Mouse (Mus musculus): ENCODE results near the gene Snrpd3. TPM values are rescaled to one million over a fixed set of nuclear protein-coding genes. Genes with fewer than 3 reads are reported as not detected.

Snrpd3 gene
- polyA plus RNA-seq, 1 experiment from 2014 or later, result 115 TPM

DNA sequence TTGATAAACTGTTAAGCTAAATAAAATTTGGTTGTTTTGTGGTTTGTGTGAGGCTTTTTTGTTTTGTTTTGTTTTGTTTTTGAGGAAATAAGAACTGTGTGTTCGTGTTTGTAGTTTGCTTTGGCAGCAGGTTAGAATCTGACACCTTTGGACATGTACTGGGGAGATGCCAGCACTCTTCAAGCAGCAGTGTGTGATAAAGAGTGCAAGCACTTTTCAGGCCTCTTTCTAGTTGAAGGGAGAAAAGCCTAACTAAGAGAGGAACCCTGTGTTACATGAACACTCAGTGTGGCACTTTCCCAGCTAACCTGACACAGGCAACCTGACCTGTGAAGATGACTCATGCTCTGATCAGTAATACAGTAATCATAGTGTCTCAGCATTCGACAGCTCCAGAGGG, 18.1 kb downstream of the Snrpd3 start:
- ATAC-seq (ENCODE audit: insufficient read depth, low FRiP score), result no peak
- WGBS, result 86% methylated on average over 2 of the region's 2 CpGs

DNA sequence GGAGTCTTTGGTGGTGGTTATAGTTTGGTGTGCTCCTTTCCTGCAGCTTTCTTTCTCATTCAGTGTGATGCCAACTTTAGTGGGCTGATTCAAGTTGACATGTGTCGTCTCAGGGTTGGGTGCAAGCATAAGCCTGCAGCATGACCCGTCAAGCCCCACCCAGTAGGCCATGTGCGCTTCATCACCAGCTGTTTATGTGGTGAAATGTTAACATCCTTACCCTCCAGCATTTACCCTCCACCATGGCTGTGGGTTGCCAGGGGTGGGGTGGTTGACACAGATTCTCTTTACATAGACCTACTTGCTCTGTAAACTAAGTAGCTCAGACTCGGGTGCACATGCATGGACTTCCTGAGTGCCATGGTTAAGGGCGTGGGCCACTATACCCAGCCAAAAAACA, 18.8 kb downstream of the Snrpd3 start:
- Histone ChIP-seq H3K4me3 (replicated peaks; ENCODE audit: low read length) (no peak overlapping the region), H3K9ac (ENCODE audit: low read length) (no peak overlapping the region), H3K27ac (ENCODE audit: low read length) (no peak overlapping the region), H3K4me2 (ENCODE audit: low read depth, low read length) (no peak overlapping the region), H3K27me3 (ENCODE audit: control insufficient read depth, insufficient read depth, low read length) (no peaks in the 10 kb centered on the region), H3K9me3 (replicated peaks; ENCODE audit: control insufficient read depth, low read length) (no peaks in the 10 kb centered on the region), H3K36me3 (ENCODE audit: control insufficient read depth, insufficient read depth, low read length) (peaks cover 14% of the 10 kb centered on the region), H3K4me1 (ENCODE audit: control insufficient read depth, insufficient read depth, low read length) (no peaks in the 10 kb centered on the region)
- no peak for ATAC-seq (ENCODE audit: insufficient read depth, low FRiP score)
- 80% methylated on average over 5 of the region's 5 CpGs for WGBS

More for the DNA sequence above, 18.1 kb downstream of the Snrpd3 start:
- H3K4me2 ChIP-seq (ENCODE audit: low read depth, low read length), result no peak overlapping the region
- peaks cover 14% of the 10 kb centered on the region for H3K36me3 ChIP-seq (ENCODE audit: control insufficient read depth, insufficient read depth, low read length)
- H3K9me3 ChIP-seq (replicated peaks; ENCODE audit: control insufficient read depth, low read length), result no peaks in the 10 kb centered on the region
- H3K27ac ChIP-seq (ENCODE audit: low read length), result no peak overlapping the region
- H3K4me3 ChIP-seq (replicated peaks; ENCODE audit: low read length), result no peak overlapping the region
- no peaks in the 10 kb centered on the region for H3K4me1 ChIP-seq (ENCODE audit: control insufficient read depth, insufficient read depth, low read length)
- no peak overlapping the region for H3K9ac ChIP-seq (ENCODE audit: low read length)
- no peaks in the 10 kb centered on the region for H3K27me3 ChIP-seq (ENCODE audit: control insufficient read depth, insufficient read depth, low read length)

DNA sequence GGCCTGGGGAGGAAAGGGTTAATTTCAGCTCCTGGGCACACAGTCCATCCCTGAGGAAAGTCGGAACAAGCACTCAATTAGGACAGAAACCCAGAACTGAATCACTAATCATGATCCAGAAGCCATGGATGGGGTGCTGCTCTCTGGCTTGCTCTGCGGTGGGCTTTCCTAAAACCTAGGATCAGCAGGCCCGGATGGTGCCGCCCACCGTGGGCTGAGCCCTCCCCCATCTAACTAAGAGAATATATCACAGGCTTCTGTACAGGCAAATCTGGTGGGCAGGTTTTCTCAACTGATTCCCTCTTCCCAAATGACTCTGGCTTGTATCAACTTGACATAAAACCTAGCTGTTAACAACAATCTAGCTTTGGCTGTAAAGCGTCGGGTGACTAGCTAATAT, 30.6 kb downstream of the Snrpd3 start:
- ATAC-seq (ENCODE audit: insufficient read depth, low FRiP score), result no peak; the same call in 1 of the 2 replicates
- H3K9me3 ChIP-seq (replicated peaks; ENCODE audit: control insufficient read depth, low read length), result peaks cover 5% of the 10 kb centered on the region; the same call in 1 of the 2 replicates
- 44% methylated on average over 7 of the region's 7 CpGs for WGBS
- H3K4me2 ChIP-seq (ENCODE audit: low read depth, low read length), result peak overlapping the region; percentile 1; the same call in 1 of the 2 replicates
- H3K4me1 ChIP-seq (ENCODE audit: control insufficient read depth, insufficient read depth, low read length), result peaks cover 10% of the 10 kb centered on the region
- H3K27me3 ChIP-seq (ENCODE audit: control insufficient read depth, insufficient read depth, low read length), result no peaks in the 10 kb centered on the region
- H3K36me3 ChIP-seq (ENCODE audit: control insufficient read depth, insufficient read depth, low read length), result no peaks in the 10 kb centered on the region
- H3K4me3 ChIP-seq (replicated peaks; ENCODE audit: low read length), result no peak overlapping the region
- H3K9ac ChIP-seq (ENCODE audit: low read length), result no peak overlapping the region
- no peak overlapping the region for H3K27ac ChIP-seq (ENCODE audit: low read length)

DNA sequence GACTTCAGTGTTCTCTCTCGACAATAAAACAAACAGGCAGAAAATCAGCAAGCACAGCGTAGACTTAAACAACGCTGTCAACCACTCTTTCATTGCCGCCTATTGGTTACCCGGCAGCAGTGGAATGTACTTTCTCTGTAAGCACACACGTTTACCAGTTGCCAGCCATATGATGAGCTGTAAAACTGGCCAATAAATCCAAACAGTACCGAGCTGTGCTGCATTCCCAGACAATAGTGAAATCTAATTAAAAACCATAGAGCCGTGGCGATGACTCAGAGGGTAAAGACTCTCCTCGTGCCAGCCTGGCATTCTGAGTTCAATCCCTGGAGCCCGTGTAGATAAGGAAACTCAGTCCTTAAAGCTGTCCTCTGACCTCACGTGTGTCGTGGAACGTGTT, 31.1 kb downstream of the Snrpd3 start:
- 33% methylated on average over 14 of the region's 14 CpGs for WGBS
- Histone ChIP-seq H3K27ac (ENCODE audit: low read length) (no peak overlapping the region), H3K4me3 (replicated peaks; ENCODE audit: low read length) (no peak overlapping the region), H3K4me1 (ENCODE audit: control insufficient read depth, insufficient read depth, low read length) (peaks cover 10% of the 10 kb centered on the region), H3K9ac (ENCODE audit: low read length) (no peak overlapping the region), H3K27me3 (ENCODE audit: control insufficient read depth, insufficient read depth, low read length) (no peaks in the 10 kb centered on the region), H3K9me3 (replicated peaks; ENCODE audit: control insufficient read depth, low read length) (peaks cover 5% of the 10 kb centered on the region; the same call in 1 of the 2 replicates), H3K4me2 (ENCODE audit: low read depth, low read length) (peak overlapping the region; percentile 1; the same call in 1 of the 2 replicates), H3K36me3 (ENCODE audit: control insufficient read depth, insufficient read depth, low read length) (no peaks in the 10 kb centered on the region)
- peak; percentile 49; the same call in 1 of the 2 replicates for ATAC-seq (ENCODE audit: insufficient read depth, low FRiP score)

DNA sequence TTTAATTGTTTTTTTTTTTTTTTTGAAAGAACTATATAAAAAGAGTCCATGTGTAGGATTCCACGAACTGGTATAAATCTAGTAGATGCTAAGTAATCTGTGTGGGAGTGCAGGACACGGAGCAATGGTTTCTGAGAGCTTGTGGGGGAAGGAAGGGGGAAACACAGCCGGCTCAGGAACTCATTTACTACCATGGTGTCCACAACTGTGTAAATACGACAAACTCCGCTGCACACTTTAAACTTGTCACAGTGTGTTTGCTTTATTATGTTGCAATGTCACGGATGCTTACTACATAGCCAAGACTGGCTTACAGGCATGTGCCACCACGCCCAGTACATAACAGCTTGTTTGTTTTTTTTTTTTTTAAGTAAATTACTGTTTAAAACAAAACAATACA, 32.5 kb downstream of the Snrpd3 start:
- Histone ChIP-seq H3K4me2 (ENCODE audit: low read depth, low read length) (no peak overlapping the region), H3K36me3 (ENCODE audit: control insufficient read depth, insufficient read depth, low read length) (no peaks in the 10 kb centered on the region), H3K9ac (ENCODE audit: low read length) (no peak overlapping the region), H3K27me3 (ENCODE audit: control insufficient read depth, insufficient read depth, low read length) (no peaks in the 10 kb centered on the region), H3K4me3 (replicated peaks; ENCODE audit: low read length) (no peak overlapping the region), H3K27ac (ENCODE audit: low read length) (no peak overlapping the region), H3K9me3 (replicated peaks; ENCODE audit: control insufficient read depth, low read length) (peaks cover 5% of the 10 kb centered on the region; the same call in 1 of the 2 replicates), H3K4me1 (ENCODE audit: control insufficient read depth, insufficient read depth, low read length) (peaks cover 10% of the 10 kb centered on the region)
- ATAC-seq (ENCODE audit: insufficient read depth, low FRiP score), result no peak
- WGBS, result 43% methylated on average over 7 of the region's 7 CpGs

DNA sequence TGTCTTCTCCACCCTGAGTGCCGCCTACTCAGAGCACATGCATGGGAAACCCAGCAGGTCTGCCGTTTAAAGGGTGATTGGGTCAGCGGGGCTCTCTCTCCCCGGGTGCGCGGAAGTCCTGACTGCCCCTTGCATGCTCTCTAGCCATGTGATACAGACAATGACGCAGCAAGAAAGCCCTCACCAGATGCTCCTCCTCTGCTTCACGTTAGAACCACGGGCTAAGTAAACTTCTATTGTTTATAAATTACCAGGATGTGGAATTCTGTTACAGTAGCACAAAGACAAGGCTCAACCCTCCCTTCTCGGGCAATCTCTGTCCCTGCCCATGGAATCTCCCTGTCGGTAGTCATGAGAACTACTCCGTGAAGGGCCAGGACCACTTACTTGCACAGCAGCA, 33.8 kb downstream of the Snrpd3 start:
- no peak for ATAC-seq (ENCODE audit: insufficient read depth, low FRiP score)
- Histone ChIP-seq H3K4me2 (ENCODE audit: low read depth, low read length) (peak overlapping the region; percentile 36), H3K9ac (ENCODE audit: low read length) (no peak overlapping the region), H3K27me3 (ENCODE audit: control insufficient read depth, insufficient read depth, low read length) (no peaks in the 10 kb centered on the region), H3K4me1 (ENCODE audit: control insufficient read depth, insufficient read depth, low read length) (peaks cover 10% of the 10 kb centered on the region), H3K9me3 (replicated peaks; ENCODE audit: control insufficient read depth, low read length) (no peaks in the 10 kb centered on the region), H3K36me3 (ENCODE audit: control insufficient read depth, insufficient read depth, low read length) (no peaks in the 10 kb centered on the region), H3K4me3 (replicated peaks; ENCODE audit: low read length) (no peak overlapping the region), H3K27ac (ENCODE audit: low read length) (no peak overlapping the region)
- 21% methylated on average over 12 of the region's 12 CpGs for WGBS

DNA sequence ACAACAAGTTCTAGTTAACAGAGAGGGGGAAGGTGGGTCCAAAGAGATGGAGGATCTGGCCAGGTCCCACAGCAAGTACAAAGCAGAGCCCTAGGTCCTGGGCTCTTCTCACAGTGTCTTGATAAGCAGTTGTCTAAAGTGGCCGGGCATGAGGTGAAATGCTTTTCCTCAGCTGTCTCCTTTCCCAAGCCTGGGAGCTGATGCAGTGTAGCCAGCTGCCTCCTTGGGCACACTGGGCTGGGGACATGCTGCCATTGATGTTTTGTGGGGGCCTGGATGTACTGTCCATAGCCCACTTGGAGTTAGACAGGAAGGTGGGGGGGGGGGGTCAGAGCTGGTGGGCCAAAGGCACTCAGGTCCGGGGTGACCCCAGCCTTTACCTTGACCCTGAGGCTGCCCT, 34.8 kb downstream of the Snrpd3 start:
- Histone ChIP-seq H3K4me2 (ENCODE audit: low read depth, low read length) (no peak overlapping the region), H3K9ac (ENCODE audit: low read length) (no peak overlapping the region), H3K27me3 (ENCODE audit: control insufficient read depth, insufficient read depth, low read length) (no peaks in the 10 kb centered on the region), H3K36me3 (ENCODE audit: control insufficient read depth, insufficient read depth, low read length) (no peaks in the 10 kb centered on the region), H3K4me1 (ENCODE audit: control insufficient read depth, insufficient read depth, low read length) (peaks cover 10% of the 10 kb centered on the region), H3K4me3 (replicated peaks; ENCODE audit: low read length) (no peak overlapping the region), H3K9me3 (replicated peaks; ENCODE audit: control insufficient read depth, low read length) (no peaks in the 10 kb centered on the region), H3K27ac (ENCODE audit: low read length) (no peak overlapping the region)
- 61% methylated on average over 2 of the region's 2 CpGs for WGBS
- ATAC-seq (ENCODE audit: insufficient read depth, low FRiP score), result 0 out of 2 replicates have a peak, but pooled peaks have one; percentile 6

DNA sequence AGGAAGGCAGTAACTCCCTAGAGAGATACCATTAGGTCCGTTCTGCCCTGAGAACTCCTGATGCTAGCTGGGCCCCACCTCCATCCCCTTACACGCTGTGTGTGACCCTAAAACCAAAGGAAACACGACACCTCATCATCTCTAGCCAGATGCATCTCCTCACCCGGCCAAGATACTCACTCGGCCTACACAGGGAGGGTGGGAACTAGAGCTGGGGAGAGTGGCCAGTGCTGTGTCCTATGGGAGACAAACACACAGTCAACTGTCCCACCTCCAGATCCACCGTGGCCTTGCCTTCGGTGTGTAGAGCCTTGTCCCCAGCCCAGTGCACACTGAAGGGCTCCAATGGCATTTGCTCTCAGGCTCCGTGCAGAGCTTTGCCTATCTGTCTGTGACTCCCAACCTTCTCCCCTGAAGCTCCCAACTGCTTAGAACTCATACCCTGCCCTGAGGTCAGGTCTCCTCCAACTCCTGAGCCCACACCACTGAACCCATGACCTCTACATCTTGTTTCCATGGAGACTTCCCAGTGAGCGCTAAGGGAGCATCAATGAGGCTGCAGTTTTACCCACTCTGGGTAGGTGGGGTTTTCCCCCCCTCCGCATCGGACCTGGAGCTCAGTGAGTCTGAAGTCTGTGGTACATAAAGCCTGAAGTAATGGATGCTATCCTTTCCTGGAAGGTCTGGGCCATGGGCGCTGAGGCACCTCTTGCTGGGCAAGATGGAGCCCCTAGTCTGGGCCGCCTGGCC, 35.5 kb downstream of the Snrpd3 start:
- ATAC-seq (ENCODE audit: insufficient read depth, low FRiP score), result no peak
- no peaks in the 10 kb centered on the region for H3K27me3 ChIP-seq (ENCODE audit: control insufficient read depth, insufficient read depth, low read length)
- H3K4me1 ChIP-seq (ENCODE audit: control insufficient read depth, insufficient read depth, low read length), result peaks cover 10% of the 10 kb centered on the region
- H3K9me3 ChIP-seq (replicated peaks; ENCODE audit: control insufficient read depth, low read length), result no peaks in the 10 kb centered on the region
- H3K4me3 ChIP-seq (replicated peaks; ENCODE audit: low read length), result no peak overlapping the region
- 63% methylated on average over 13 of the region's 13 CpGs for WGBS
- no peaks in the 10 kb centered on the region for H3K36me3 ChIP-seq (ENCODE audit: control insufficient read depth, insufficient read depth, low read length)
- no peak overlapping the region for H3K27ac ChIP-seq (ENCODE audit: low read length)
- no peak overlapping the region for H3K4me2 ChIP-seq (ENCODE audit: low read depth, low read length)
- no peak overlapping the region for H3K9ac ChIP-seq (ENCODE audit: low read length)

DNA sequence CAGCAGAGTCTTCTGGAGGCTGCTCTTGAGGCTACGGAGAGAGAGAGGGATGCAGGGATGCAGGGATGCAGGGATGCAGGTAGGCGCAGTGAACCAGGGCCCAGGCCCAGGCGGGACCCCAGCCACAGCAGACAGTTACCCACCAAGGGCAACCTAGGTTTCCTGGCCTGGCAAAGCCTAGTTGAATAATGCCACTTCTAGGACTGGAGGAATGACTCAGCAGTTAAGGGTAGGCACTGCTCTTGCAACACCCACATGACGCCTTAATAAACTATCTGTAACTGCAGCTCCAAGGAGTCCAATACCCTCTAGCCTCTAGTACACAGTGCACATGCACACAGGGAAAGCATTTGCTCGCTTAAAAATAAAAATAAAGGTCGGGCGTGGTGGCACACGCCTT, 36.7 kb downstream of the Snrpd3 start:
- ATAC-seq (ENCODE audit: insufficient read depth, low FRiP score), result no peak
- H3K9me3 ChIP-seq (replicated peaks; ENCODE audit: control insufficient read depth, low read length), result no peaks in the 10 kb centered on the region
- H3K36me3 ChIP-seq (ENCODE audit: control insufficient read depth, insufficient read depth, low read length), result no peaks in the 10 kb centered on the region
- peaks cover 8% of the 10 kb centered on the region for H3K4me1 ChIP-seq (ENCODE audit: control insufficient read depth, insufficient read depth, low read length)
- H3K27me3 ChIP-seq (ENCODE audit: control insufficient read depth, insufficient read depth, low read length), result peaks cover 9% of the 10 kb centered on the region
- no peak overlapping the region for H3K4me2 ChIP-seq (ENCODE audit: low read depth, low read length)
- no peak overlapping the region for H3K4me3 ChIP-seq (replicated peaks; ENCODE audit: low read length)
- WGBS, result 90% methylated on average over 8 of the region's 8 CpGs
- H3K27ac ChIP-seq (ENCODE audit: low read length), result no peak overlapping the region
- no peak overlapping the region for H3K9ac ChIP-seq (ENCODE audit: low read length)

Data from stomach, embryonic 16.5 days (tissue).